Mouse (Mus musculus) embryo, embryonic 10 days (tissue): ENCODE measurements around the gene Tm7sf3.
A peak's percentile ranks its signal among the peaks of the same experiment; 100 is the strongest.
"Not testable (repeated sequence)": the region's sequence is repeated elsewhere in the genome, so short reads cannot be mapped to it uniquely, and the experiment has no call there.

Source experiments
- DNase-seq: peaks from one replicate; pipeline ENCODE4 v3.0.0-alpha.2; 2015; ENCODE audit warnings: low spot score

Gene Tm7sf3

DNA sequence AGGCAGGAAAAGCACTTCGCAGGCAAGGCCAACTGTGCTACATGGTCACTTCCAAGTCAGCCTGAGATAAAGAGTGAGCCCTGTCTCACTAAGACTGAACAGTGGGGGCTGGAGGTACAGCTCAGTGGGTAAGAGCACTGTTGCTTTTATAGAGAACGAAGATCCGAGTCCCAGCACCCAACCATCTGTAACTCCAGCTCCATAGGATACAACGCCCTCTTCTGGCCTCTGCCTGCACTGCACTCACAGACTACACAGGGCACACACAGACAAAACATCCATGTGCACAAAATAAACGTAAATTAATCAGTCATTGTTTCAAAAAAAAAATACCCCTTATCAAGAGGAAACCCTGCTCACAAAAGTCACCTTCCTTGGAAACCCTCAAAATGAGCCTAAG is 28.7 kb downstream of the Tm7sf3 start:
- no peak for DNase-seq

DNA sequence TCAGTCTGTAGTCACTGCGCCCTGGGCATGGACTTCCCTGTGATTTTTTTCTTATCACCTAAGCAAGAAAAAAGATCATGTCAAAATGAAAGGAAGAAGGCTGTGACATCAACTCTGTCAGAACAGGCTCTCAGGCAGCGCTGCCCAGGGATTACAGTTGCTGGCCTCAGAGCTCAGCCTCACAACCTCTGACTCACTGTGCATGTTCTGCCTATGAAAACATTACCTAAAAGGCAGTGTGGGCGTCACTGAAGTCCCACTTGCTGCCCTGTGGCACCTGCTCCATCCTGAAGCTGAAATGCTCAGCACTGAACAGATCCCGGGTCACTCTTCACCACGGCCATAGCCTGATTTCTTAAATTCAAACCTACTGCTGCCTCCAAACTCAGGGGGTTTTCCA is 29.9 kb downstream of the Tm7sf3 start:
- DNase-seq: no peak

DNA sequence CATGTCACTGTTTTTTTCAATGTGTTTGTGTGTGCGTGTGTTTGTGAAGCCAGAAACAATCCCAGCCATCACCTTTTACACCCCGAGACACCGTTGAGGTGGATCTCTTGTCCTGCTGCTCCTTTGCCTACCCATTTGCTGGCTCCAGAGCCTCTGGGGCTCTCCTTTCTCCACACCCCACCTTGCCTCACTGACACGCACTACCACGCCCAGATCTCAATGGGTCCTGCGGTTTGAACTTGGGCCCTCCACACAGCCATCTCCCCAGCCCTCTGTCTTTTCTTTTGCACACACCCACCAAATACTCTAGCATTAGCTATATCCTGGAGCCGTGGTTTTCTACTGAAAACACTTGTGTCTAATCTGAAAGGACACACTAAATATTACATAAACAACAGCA is 30.7 kb downstream of the Tm7sf3 start:
- no peak for DNase-seq

DNA sequence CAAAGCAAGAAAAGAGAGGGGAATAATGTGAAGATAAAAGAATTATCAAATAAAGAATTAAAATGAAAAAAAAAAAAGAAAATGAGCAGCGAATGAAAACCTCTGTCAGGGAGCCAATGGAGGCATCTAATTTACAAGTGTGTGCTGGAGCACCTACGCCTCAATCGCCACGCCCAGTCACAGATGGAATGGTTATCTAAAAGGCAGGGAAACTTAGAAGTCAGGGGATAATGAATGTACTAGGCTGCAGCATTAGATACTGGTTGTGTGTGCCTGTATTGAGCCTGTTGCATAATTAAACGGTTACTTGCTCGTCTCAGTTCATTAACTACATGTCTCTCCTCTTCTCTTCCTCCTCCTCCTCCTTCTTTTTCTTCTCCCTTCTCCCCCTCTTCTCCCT is 31.2 kb downstream of the Tm7sf3 start:
- no peak for DNase-seq

DNA sequence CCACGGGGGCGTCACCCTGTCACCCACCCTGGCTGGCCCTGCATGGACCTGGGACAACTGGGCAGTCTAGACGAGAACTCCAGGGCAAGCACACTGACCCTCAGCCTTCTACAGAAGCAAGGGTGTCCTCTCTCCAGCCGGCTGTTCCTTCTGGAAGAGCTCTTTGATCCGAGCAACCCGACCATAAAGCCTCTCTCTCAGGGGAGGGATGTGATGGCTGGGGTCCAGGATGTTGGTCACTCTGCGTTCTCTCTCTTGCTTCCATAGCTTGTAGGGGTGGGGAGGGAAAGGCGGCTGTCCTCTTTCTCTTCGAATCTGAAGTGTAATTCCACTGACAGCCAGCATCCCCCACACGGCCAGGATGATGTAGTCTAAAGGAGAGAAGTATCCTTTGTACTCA is 39.0 kb downstream of the Tm7sf3 start:
- DNase-seq: no peak

DNA sequence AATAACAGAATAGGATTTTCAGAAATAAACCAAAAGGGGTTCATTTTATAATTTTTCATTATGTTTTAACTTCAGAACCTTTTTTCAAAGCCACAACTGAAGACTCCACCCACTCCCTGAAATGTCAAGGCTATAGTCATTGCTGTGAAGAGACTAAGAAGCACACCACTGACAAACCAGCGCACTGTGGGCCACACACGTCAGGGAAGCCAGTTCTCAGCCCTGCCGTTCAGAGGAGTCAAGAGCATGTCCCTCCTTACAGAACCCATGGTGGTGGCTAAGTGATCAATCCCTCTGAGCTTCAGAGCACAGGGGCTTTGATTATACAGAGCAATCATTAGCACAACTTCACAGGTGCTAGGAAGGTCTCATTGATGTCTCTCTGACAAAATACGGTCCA is 40.0 kb downstream of the Tm7sf3 start:
- DNase-seq: no peak

DNA sequence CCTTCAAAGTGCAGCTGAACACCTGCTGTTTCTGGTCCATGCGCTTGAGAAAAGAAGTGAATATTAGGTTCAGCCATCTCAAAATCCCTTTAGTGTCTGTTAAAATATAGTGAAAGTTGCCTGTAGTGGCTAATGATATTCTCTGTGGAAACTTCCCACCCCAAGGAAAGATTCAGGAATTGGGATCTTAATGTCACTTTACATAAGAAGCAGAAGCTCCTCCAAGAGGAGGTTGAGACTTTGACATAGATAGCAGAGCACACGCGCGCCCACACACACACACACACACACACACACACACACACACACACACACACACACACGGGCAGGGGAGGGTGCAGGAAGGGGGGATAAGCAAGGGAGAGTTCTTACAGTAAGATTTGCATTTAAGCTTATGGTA is 57.5 kb downstream of the Tm7sf3 start:
- no peak for DNase-seq

DNA sequence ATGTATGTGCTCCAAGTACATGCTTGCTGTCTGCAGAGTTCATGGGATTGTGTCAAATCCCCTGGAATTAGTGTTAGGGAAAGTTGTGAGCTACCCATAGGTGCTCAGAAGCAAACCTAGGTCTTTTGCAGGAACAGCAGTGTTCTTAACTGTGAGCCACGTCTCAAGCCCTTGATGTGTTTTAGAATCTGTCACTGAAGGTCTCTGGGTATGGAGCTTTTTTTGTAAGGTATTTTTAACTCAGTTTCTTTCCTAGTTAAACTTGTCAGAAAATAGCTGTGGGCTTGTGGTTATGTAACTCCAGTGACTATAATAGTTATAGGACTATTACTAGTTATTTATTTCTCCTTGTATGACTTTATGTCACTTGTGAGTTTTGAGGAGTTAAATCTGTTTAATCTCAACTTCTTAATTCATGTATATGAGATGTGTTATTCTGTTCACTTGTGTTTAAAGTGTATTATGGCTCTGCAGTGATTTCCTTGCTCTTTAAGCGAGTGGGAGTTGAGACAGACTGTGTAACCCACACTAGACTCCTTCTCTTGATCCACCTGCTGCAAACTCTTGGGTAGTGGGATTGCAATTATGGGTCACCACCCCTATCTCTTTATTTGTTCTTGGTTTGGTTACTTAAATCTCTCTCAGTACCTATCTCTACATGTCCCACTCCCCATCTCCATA is 59.1 kb downstream of the Tm7sf3 start:
- no peak for DNase-seq

DNA sequence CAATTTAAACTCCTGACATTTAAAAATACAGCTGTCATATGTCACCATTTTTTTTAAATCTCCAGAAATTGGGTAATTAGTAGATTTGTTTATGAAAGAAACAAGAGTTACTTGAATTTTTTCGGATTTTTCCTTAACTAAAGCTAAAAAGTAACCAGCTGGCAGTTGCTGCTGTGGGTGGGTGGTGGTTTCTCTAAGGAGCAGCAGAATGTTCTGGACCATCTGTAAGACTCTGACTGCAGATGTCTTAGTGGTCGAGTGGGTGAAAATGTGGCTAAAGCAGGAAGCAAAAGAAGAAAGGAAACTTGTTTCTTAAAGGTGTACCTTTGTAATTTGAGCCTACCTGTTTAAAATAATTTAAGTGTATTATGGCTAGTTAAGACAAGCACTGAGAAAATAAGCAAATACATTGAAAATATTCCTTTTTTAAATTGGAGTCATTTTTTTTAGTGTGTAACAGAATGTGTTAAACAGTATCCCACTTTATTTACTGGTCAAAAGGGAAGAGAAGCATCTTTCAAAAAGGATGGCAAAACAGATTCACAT is 62.2 kb downstream of the Tm7sf3 start:
- DNase-seq: no peak

DNA sequence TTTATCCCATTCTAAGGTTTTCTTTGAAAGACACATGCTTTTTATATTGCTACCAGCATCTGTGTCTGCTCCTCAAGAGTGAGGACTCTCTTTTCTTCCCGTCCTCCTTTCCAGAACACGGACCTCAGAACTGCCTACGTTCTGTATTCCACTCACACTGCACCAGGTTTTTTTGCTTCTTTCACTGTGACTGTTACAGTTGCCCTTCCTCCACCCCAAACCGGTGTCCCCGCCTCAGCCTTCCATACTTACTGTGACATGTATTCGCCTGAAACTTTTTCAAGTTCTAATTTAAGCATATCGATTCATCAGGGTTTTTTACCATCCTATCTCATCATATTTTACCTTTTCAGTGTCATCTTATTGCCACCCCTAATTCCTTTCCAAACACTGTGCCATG is 64.0 kb downstream of the Tm7sf3 start:
- DNase-seq: peak; percentile 19

DNA sequence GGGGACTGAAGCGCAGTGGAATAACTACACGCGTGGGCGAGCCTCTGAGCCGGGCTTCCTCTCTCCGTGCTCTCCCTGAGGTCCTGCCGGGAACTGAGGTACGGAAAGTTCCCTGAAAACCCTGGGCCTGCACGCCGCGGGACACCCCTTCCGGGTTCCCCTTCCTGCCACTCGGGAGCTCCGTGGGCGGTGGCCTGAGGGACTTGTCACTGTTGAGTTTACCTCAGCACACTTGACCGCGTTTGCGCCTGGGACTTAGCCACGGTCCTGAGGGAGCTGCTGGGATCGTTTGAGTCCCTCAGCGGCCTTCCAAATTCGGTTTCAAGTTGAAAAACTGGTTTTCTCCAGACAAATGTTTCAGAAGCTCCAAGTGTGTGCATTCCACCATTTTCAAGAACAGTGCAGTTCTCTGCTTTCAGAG is 64.5 kb downstream of the Tm7sf3 start:
- DNase-seq: peak; percentile 60

DNA sequence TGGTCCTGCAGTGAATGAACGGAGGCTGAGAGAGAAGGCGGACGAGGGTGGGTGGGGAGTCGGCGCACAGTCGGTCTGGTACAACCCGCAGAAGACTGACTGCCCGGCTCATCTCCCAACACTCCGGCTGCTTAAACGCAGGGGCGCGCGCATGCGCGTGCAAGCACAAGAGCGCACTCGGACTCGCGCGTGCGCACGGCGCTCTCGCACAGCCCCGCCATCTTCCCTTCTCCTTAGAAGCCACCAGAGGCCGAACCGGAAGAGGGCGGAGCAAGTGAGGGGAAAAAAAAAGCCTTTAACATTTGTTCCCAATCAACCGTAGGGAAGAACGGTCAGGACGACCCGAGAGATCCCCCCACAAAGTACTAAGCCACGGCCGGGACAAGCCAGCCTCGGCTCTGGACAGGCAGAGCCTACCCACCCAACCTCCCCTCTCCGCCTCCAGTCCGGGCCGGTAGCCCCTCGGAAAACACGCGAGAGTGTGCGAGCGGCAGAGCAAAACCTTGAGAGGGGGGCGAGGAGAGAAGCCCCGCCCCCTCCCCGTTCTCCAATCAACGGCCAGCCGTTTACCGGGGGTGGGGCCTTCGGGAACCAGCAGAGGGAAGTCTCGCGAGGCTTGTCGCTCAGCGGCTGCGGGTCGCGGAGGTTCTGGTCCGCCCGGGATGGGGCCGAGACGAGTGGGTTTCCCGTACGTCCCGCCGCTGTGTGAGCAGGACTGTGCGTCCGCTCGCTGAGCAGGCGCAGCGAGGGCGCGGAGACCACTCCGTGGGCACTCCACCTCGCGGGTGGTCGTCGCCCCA is 65.1 kb downstream of the Tm7sf3 start, which contains the start of gene Ints13:
Gene Ints13 (minus strand): TSS at position 526 of the 800 bp plus-strand sequence.
- peak; percentile 99 for DNase-seq

DNA sequence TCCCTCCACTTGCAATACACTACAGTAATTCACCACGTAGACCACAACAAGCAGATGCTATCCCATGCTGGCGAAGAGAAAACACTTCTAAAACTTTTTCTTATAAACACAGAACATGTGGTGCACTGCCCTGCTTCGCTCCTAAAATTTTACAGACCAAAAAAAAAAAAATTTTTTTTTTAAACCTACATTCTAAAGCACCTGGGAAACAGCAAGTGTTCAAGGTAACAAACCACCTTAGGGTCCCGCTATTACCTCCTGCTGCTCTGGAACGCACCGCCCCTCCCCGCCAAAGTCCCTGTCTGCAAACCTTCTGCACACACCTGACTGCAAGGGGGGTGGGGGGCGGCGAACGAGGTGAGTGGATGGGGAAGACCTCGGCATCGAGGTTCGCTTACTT is 65.7 kb downstream of the Tm7sf3 start, which contains the start of gene Fgfr1op2:
Gene Fgfr1op2 (plus strand): TSS at position 301 of the 400 bp plus-strand sequence.
- no peak for DNase-seq

DNA sequence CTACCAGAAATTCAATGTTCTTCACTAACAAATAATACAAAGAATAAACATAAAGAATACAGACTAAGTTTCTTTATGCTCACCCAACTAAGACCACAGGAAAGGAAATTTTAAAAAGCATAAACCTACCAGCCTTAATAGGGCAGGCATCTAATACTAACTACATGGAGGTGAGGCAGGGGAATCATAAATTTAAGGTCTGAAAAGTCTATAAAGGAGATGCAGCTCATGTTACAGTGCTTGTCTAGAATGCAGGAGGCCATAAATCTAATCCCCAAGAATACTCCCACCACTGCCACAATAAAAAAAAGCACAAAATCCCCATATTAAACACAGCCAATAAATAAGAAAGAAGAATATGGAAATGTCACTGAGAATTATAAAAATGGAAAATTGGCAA is 70.6 kb downstream of the Tm7sf3 start:
- no peak for DNase-seq

DNA sequence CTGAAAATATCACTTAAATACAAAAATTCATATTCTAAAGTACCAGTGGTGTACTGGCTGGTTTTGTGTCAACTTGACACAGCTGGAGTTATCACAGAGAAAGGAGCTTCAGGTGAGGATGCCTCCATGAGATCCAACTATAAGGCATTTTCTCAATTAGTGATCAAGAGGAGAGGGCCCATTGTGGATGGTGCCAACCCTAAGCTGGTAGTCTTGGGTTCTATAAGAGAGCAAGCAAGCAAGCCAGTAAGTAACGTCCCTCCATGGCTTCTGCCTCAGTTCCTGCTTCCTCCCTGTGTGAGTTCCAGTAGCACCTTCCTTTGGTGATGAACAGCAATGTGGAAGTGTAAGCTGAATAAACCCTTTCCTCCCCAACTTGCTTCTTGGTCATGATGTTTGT is 80.2 kb downstream of the Tm7sf3 start:
- DNase-seq: not testable (repeated sequence)
